Mouse (Mus musculus): ENCODE results near the gene St5. TPM values are rescaled to one million over a fixed set of nuclear protein-coding genes. Genes with fewer than 3 reads are reported as not detected.

The St5 gene
- polyA plus RNA-seq, 1 experiment from 2014 or later: 58.7 TPM

GRCm38 (mm10) chr7:109659278-109659677, 44.1 kb downstream of the St5 start:
- no peaks in the 10 kb centered on the region for H3K36me3 ChIP-seq
- no peak overlapping the region for H3K9ac ChIP-seq
- WGBS: 78% methylated on average over 2 of the region's 2 CpGs
- H3K4me2 ChIP-seq: no peak overlapping the region
- no peaks in the 10 kb centered on the region for H3K9me3 ChIP-seq
- no peaks in the 10 kb centered on the region for H3K27me3 ChIP-seq (replicated peaks)
- H3K4me1 ChIP-seq: peaks cover 6% of the 10 kb centered on the region; the same call in 1 of the 2 replicates
- H3K27ac ChIP-seq: no peak overlapping the region
- no peak overlapping the region for H3K4me3 ChIP-seq (replicated peaks)
- ATAC-seq (ENCODE audit: insufficient read depth, low FRiP score, low read depth): no peak

GRCm38 (mm10) chr7:109657884-109658283, 45.5 kb downstream of the St5 start:
- Histone ChIP-seq H3K4me1 (peaks cover 6% of the 10 kb centered on the region; the same call in 1 of the 2 replicates), H3K27me3 (replicated peaks) (no peaks in the 10 kb centered on the region), H3K9ac (no peak overlapping the region), H3K4me2 (no peak overlapping the region), H3K36me3 (no peaks in the 10 kb centered on the region), H3K9me3 (no peaks in the 10 kb centered on the region), H3K27ac (no peak overlapping the region), H3K4me3 (replicated peaks) (no peak overlapping the region)
- no peak for ATAC-seq (ENCODE audit: insufficient read depth, low FRiP score, low read depth)
- 28% methylated on average over 6 of the region's 6 CpGs for WGBS

GRCm38 (mm10) chr7:109654871-109655270, 48.5 kb downstream of the St5 start:
- no peak overlapping the region for H3K4me2 ChIP-seq
- H3K9me3 ChIP-seq: no peaks in the 10 kb centered on the region
- H3K9ac ChIP-seq: no peak overlapping the region
- no peak for ATAC-seq (ENCODE audit: insufficient read depth, low FRiP score, low read depth)
- H3K27me3 ChIP-seq (replicated peaks): no peaks in the 10 kb centered on the region
- WGBS: 70% methylated on average over 5 of the region's 5 CpGs
- no peak overlapping the region for H3K4me3 ChIP-seq (replicated peaks)
- peaks cover 6% of the 10 kb centered on the region; the same call in 1 of the 2 replicates for H3K4me1 ChIP-seq
- no peaks in the 10 kb centered on the region for H3K36me3 ChIP-seq
- no peak overlapping the region for H3K27ac ChIP-seq

GRCm38 (mm10) chr7:109648812-109649594, 54.4 kb downstream of the St5 start:
- H3K9me3 ChIP-seq: no peaks in the 10 kb centered on the region
- WGBS: 61% methylated on average over 10 of the region's 10 CpGs
- 0 out of 2 replicates have a peak, but pooled peaks cover 3% of the 10 kb centered on the region for H3K4me1 ChIP-seq
- ATAC-seq (ENCODE audit: insufficient read depth, low FRiP score, low read depth): peak; percentile 47; the same call in 1 of the 2 replicates
- no peak overlapping the region for H3K27ac ChIP-seq
- H3K4me3 ChIP-seq (replicated peaks): no peak overlapping the region
- no peak overlapping the region for H3K9ac ChIP-seq
- H3K4me2 ChIP-seq: no peak overlapping the region
- H3K27me3 ChIP-seq (replicated peaks): no peaks in the 10 kb centered on the region
- no peaks in the 10 kb centered on the region for H3K36me3 ChIP-seq

DNA sequence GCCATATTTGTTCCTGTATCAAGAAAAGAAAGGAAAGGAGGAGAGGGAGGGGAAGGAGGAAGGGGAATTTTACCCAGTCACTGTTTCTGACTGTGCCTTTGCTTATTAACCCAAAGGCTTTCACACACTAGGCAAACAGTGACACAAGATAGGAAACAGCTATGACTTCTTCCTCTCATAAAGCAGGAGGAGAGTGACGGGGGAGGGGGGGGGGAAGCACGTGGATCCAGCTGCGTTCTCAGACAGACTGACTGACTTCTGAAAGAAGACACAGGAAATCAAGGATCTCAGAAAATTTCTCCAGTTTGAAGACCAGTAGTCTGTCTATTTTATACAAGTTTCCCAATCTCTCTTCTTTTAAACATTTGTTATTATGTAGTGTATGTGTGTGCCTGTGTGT, 56.8 kb downstream of the St5 start:
- Histone ChIP-seq H3K27me3 (replicated peaks) (no peaks in the 10 kb centered on the region), H3K9ac (no peak overlapping the region), H3K4me1 (peaks cover 14% of the 10 kb centered on the region; the same call in 1 of the 2 replicates), H3K4me2 (no peak overlapping the region), H3K36me3 (no peaks in the 10 kb centered on the region), H3K4me3 (replicated peaks) (no peak overlapping the region), H3K27ac (no peak overlapping the region), H3K9me3 (no peaks in the 10 kb centered on the region)
- ATAC-seq (ENCODE audit: insufficient read depth, low FRiP score, low read depth): peak; percentile 54; the same call in 1 of the 2 replicates
- 6% methylated on average over 3 of the region's 3 CpGs for WGBS

- H3K4me1 ChIP-seq: peaks cover 18% of the 10 kb centered on the region; the same call in 1 of the 2 replicates
- H3K36me3 ChIP-seq: no peaks in the 10 kb centered on the region
- no peak overlapping the region for H3K4me3 ChIP-seq (replicated peaks)
- ATAC-seq (ENCODE audit: insufficient read depth, low FRiP score, low read depth): no peak
- 94% methylated on average over 18 of the region's 18 CpGs for WGBS
- H3K9me3 ChIP-seq: no peaks in the 10 kb centered on the region
- H3K27ac ChIP-seq: no peak overlapping the region
- no peaks in the 10 kb centered on the region for H3K27me3 ChIP-seq (replicated peaks)
- no peak overlapping the region for H3K4me2 ChIP-seq
- H3K9ac ChIP-seq: no peak overlapping the region
Observed at GRCm38 (mm10) chr7:109643305-109643994, 60.0 kb downstream of the St5 start.

DNA sequence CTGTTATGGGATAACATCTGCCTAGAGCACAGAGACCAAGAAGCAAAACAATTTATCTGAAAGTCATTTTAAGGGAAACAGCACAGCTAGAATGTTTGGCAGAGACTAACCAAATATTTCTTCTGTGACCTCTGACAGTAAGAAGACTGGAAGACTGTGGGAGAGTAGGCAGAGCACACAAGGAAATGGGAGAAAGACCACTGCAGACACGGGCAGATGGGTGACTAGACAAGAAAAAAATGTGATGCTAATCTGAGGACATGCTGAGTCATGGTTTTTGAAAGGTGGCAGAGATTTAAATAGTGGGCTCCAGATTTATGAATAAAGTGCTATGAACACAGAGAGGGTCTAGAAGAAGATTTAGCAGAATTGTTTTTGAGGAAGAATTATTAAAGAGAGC, 61.4 kb downstream of the St5 start:
- ATAC-seq (ENCODE audit: insufficient read depth, low FRiP score, low read depth): no peak
- Histone ChIP-seq H3K4me3 (replicated peaks) (no peak overlapping the region), H3K27ac (peak overlapping the region; percentile 28; the same call in 1 of the 2 replicates), H3K9ac (no peak overlapping the region), H3K4me1 (peaks cover 18% of the 10 kb centered on the region), H3K4me2 (no peak overlapping the region), H3K9me3 (no peaks in the 10 kb centered on the region), H3K36me3 (no peaks in the 10 kb centered on the region), H3K27me3 (replicated peaks) (no peaks in the 10 kb centered on the region)
- 6% methylated on average over 1 of the region's 1 CpGs for WGBS

DNA sequence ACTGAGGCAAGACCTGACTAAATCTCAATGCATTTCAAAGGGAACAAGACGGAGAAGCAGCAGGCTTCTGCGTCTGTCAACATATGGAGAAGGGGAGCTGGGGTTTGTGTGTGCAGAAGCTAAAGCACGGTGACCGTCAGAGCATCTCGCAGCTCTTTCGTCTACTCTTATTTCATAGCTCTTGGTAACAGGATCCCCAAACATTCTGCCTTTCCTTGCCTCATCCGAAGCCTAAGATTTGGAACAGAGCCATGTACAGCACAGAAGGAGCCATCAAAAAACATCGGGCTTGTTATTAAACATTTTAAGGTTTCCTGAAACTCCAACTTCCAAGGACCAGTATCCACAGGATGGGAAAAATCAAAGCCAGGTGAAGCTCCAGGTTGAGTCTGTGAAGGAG, 62.3 kb downstream of the St5 start:
- 52% methylated on average over 8 of the region's 8 CpGs for WGBS
- Histone ChIP-seq H3K27me3 (replicated peaks) (no peaks in the 10 kb centered on the region), H3K4me2 (no peak overlapping the region), H3K9me3 (no peaks in the 10 kb centered on the region), H3K4me1 (peaks cover 18% of the 10 kb centered on the region), H3K27ac (peak overlapping the region; percentile 28; the same call in 1 of the 2 replicates), H3K4me3 (replicated peaks) (no peak overlapping the region), H3K9ac (no peak overlapping the region), H3K36me3 (no peaks in the 10 kb centered on the region)
- ATAC-seq (ENCODE audit: insufficient read depth, low FRiP score, low read depth): no peak

DNA sequence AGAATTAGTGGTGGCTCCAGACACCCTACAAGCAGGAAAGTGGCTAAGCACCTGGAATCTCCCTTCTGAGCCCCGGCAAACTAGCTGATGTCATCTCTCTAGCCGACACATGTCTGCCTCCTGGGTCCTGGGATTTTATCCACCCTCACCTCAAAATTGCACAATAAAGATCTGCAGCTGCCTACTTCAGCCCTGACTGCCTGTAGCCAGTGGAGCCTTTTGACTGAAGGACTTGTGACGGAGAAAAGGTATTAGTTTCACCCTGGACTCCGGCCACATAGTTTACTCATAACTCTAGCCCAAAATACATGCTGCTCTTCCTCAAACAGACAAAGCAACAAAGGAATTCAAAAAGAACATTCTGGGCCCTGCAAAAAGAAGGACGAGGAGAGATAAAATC, 66.0 kb downstream of the St5 start:
- no peaks in the 10 kb centered on the region for H3K9me3 ChIP-seq
- H3K27ac ChIP-seq: no peak overlapping the region
- WGBS: 47% methylated on average over 5 of the region's 5 CpGs
- no peak for ATAC-seq (ENCODE audit: insufficient read depth, low FRiP score, low read depth)
- H3K4me2 ChIP-seq: no peak overlapping the region
- H3K27me3 ChIP-seq (replicated peaks): no peaks in the 10 kb centered on the region
- H3K9ac ChIP-seq: no peak overlapping the region
- H3K4me1 ChIP-seq: peaks cover 9% of the 10 kb centered on the region
- no peak overlapping the region for H3K4me3 ChIP-seq (replicated peaks)
- no peaks in the 10 kb centered on the region for H3K36me3 ChIP-seq

- Histone ChIP-seq H3K4me3 (replicated peaks) (no peak overlapping the region), H3K4me2 (no peak overlapping the region), H3K4me1 (peaks cover under 1% of the 10 kb centered on the region), H3K9me3 (no peaks in the 10 kb centered on the region), H3K9ac (no peak overlapping the region), H3K27ac (no peak overlapping the region), H3K36me3 (no peaks in the 10 kb centered on the region), H3K27me3 (replicated peaks) (no peaks in the 10 kb centered on the region)
- 78% methylated on average over 8 of the region's 8 CpGs for WGBS
- ATAC-seq (ENCODE audit: insufficient read depth, low FRiP score, low read depth): peak; percentile 75; the same call in 1 of the 2 replicates
Observed at GRCm38 (mm10) chr7:109636086-109636792, 67.2 kb downstream of the St5 start.

GRCm38 (mm10) chr7:109633404-109634085, 69.9 kb downstream of the St5 start:
- Histone ChIP-seq H3K4me3 (replicated peaks) (no peak overlapping the region), H3K4me1 (peaks cover 14% of the 10 kb centered on the region; the same call in 1 of the 2 replicates), H3K9me3 (no peaks in the 10 kb centered on the region), H3K36me3 (no peaks in the 10 kb centered on the region), H3K27ac (no peak overlapping the region), H3K9ac (no peak overlapping the region), H3K27me3 (replicated peaks) (no peaks in the 10 kb centered on the region), H3K4me2 (no peak overlapping the region)
- ATAC-seq (ENCODE audit: insufficient read depth, low FRiP score, low read depth): no peak
- 83% methylated on average over 15 of the region's 15 CpGs for WGBS

Data from stomach, embryonic 15.5 days (tissue).